Mouse (Mus musculus) bone marrow, adult 2 months (tissue): ENCODE measurements at regions not wholly inside any gene's neighbourhood (a gene's known extent, or its start where the extent isn't known, plus 50 kb on each side); places are given as distances from the start of the nearest gene placed in this dataset.

Experiments used
- H3K27ac ChIP-seq: fragments of 200-500 bp; 2 replicates; pipeline ENCODE4 v1.5.1; 2012; ENCODE audit warnings: low read depth, mild to moderate bottlenecking, control low read depth, inconsistent platforms, low read length; ENCODE audit not compliant: control insufficient read depth, poor library complexity, insufficient read depth
- H3K4me1 ChIP-seq: fragments of 200-500 bp; 2 replicates; pipeline ENCODE4 v1.6.1; 2011; ENCODE audit warnings: low read length; ENCODE audit not compliant: control insufficient read depth, insufficient read depth
- H3K4me3 ChIP-seq: fragments of 200-500 bp; replicated peaks from 2 replicates; pipeline ENCODE3; 2011; ENCODE audit warnings: mild to moderate bottlenecking, low read depth, low read length, control low read depth; ENCODE audit not compliant: control insufficient read depth
- CTCF ChIP-seq: fragments of 200-500 bp; IDR thresholded peaks from 2 replicates; pipeline ENCODE4 v1.5.1; 2011; ENCODE audit warnings: low read length, control low read depth; ENCODE audit not compliant: control insufficient read depth, insufficient read depth
- POLR2A ChIP-seq: fragments of 200-500 bp; IDR thresholded peaks from 2 replicates; pipeline ENCODE4 v1.6.1; 2011; ENCODE audit warnings: low read depth, mild to moderate bottlenecking, control low read depth, low read length, borderline replicate concordance; ENCODE audit not compliant: control insufficient read depth
- WGBS: fragments of 180-500 bp; shearing (Covaris S2); methylation state at CpG from one replicate; pipeline ENCODE4 v1.1.7; 2018; 5-methylcytosine and 5-hydroxymethylcytosine counted together

GRCm38 (mm10) chr1:61565471-61565870 lies 73.2 kb upstream of the Pard3b start:
- TF ChIP-seq POLR2A = no peak
- TF ChIP-seq CTCF = no peak
- H3K4me3 ChIP-seq = no peak overlapping the region
- no peak overlapping the region for H3K27ac ChIP-seq
- no peaks in the 10 kb centered on the region for H3K4me1 ChIP-seq
- 72% methylated on average over 4 of the region's 4 CpGs for WGBS

- WGBS = 71% methylated on average over 2 of the region's 2 CpGs
- H3K4me1 ChIP-seq = no peaks in the 10 kb centered on the region
- no peak for TF ChIP-seq CTCF
- no peak for TF ChIP-seq POLR2A
- H3K27ac ChIP-seq = no peak overlapping the region
- no peak overlapping the region for H3K4me3 ChIP-seq
Observed at GRCm38 (mm10) chr1:61574276-61574675, 64.3 kb upstream of the Pard3b start.

- no peak for TF ChIP-seq POLR2A
- no peak for TF ChIP-seq CTCF
- 71% methylated on average over 4 of the region's 4 CpGs for WGBS
- H3K4me3 ChIP-seq = no peak overlapping the region
- H3K27ac ChIP-seq = no peak overlapping the region
- no peaks in the 10 kb centered on the region for H3K4me1 ChIP-seq
Observed at GRCm38 (mm10) chr1:61576758-61577157, 61.9 kb upstream of the Pard3b start.

- WGBS = 90% methylated on average over 8 of the region's 8 CpGs
- Histone ChIP-seq H3K4me3 (no peak overlapping the region), H3K4me1 (no peaks in the 10 kb centered on the region), H3K27ac (no peak overlapping the region)
- TF ChIP-seq CTCF (no peak), POLR2A (no peak)
Observed at GRCm38 (mm10) chr1:61587251-61587650, 51.4 kb upstream of the Pard3b start.
